Mouse (Mus musculus) hindbrain, embryonic 10.5 days (tissue): ENCODE data around the gene Grm8. TPM values are rescaled to one million over a fixed set of nuclear protein-coding genes. Genes with fewer than 3 reads are reported as not detected.
"Not testable (repeated sequence)": the region's sequence is repeated elsewhere in the genome, so short reads cannot be mapped to it uniquely, and the experiment has no call there.

Experiments
- DNase-seq: peaks from one replicate; pipeline ENCODE4 v3.0.0-alpha.2; 2017; ENCODE audit warnings: low spot score
- H3K27ac ChIP-seq: fragments of 300-500 bp; sonication (generic); 2 replicates; pipeline ENCODE4 v1.5.1; 2016; ENCODE audit warnings: mild to moderate bottlenecking, moderate library complexity
- H3K27me3 ChIP-seq: fragments of 300-500 bp; sonication (generic); 2 replicates; pipeline ENCODE4 v1.6.1; 2016; ENCODE audit warnings: mild to moderate bottlenecking; ENCODE audit not compliant: poor library complexity, insufficient read depth, severe bottlenecking
- H3K36me3 ChIP-seq: fragments of 300-500 bp; sonication (generic); 2 replicates; pipeline ENCODE4 v1.6.1; 2016; ENCODE audit warnings: mild to moderate bottlenecking, moderate library complexity
- H3K4me1 ChIP-seq: fragments of 300-500 bp; sonication (generic); replicated peaks from 2 replicates; pipeline ENCODE4 v1.6.1; 2016; ENCODE audit warnings: mild to moderate bottlenecking
- H3K4me3 ChIP-seq: fragments of 300-500 bp; sonication (generic); 2 replicates; pipeline ENCODE4 v1.5.1; 2016; ENCODE audit warnings: mild to moderate bottlenecking, moderate library complexity
- H3K9me3 ChIP-seq: fragments of 300-500 bp; sonication (generic); 2 replicates; pipeline ENCODE4 v1.6.1; 2016; ENCODE audit warnings: mild to moderate bottlenecking, moderate library complexity
- WGBS: fragments of 180-500 bp; shearing (Covaris S2); methylation state at CpG from one replicate; pipeline ENCODE4 v1.1.7; 2016; 5-methylcytosine and 5-hydroxymethylcytosine counted together
- polyA plus RNA-seq: library from polyadenylated mRNA; unstranded; fragments of >200 nt; fragmentation: Nextera tagmentation; extraction: Ambion mirVana; gene quantifications from 2 replicates; pipeline ENCODE4 v1.2.1, GENCODE M21; 2016

Gene Grm8
- polyA plus RNA-seq, 1 experiment from 2014 or later, result 0.80 TPM

- 96% methylated on average over 1 of the region's 1 CpGs for WGBS
Measured at GRCm38 (mm10) chr6:27902224-27902623, 232.8 kb downstream of the Grm8 start.

GRCm38 (mm10) chr6:27901396-27901795 is 233.6 kb downstream of the Grm8 start:
- Histone ChIP-seq H3K27ac (no peak overlapping the region), H3K4me1 (no peaks in the 10 kb centered on the region), H3K9me3 (no peaks in the 10 kb centered on the region), H3K27me3 (no peaks in the 10 kb centered on the region), H3K36me3 (no peaks in the 10 kb centered on the region), H3K4me3 (no peak overlapping the region)
- 82% methylated on average over 3 of the region's 3 CpGs for WGBS
- DNase-seq, result no peak

More at GRCm38 (mm10) chr6:27902224-27902623, 232.8 kb downstream of the Grm8 start:
- no peak overlapping the region for H3K4me3 ChIP-seq
- no peaks in the 10 kb centered on the region for H3K9me3 ChIP-seq
- no peaks in the 10 kb centered on the region for H3K4me1 ChIP-seq
- no peak overlapping the region for H3K27ac ChIP-seq
- no peaks in the 10 kb centered on the region for H3K27me3 ChIP-seq
- DNase-seq, result no peak
- no peaks in the 10 kb centered on the region for H3K36me3 ChIP-seq

GRCm38 (mm10) chr6:27895153-27895552 is 239.8 kb downstream of the Grm8 start:
- Histone ChIP-seq H3K27ac (no peak overlapping the region), H3K36me3 (no peaks in the 10 kb centered on the region), H3K9me3 (no peaks in the 10 kb centered on the region), H3K4me3 (no peak overlapping the region), H3K27me3 (no peaks in the 10 kb centered on the region), H3K4me1 (no peaks in the 10 kb centered on the region)
- DNase-seq, result no peak
- 86% methylated on average over 1 of the region's 1 CpGs for WGBS

- H3K4me1 ChIP-seq, result no peaks in the 10 kb centered on the region
- H3K27me3 ChIP-seq, result no peaks in the 10 kb centered on the region
- WGBS, result 72% methylated on average over 1 of the region's 1 CpGs
- no peaks in the 10 kb centered on the region for H3K9me3 ChIP-seq
- no peaks in the 10 kb centered on the region for H3K36me3 ChIP-seq
- DNase-seq, result no peak
- H3K27ac ChIP-seq, result no peak overlapping the region
- no peak overlapping the region for H3K4me3 ChIP-seq
Measured at GRCm38 (mm10) chr6:27892886-27893285, 242.1 kb downstream of the Grm8 start.

- H3K9me3 ChIP-seq, result no peaks in the 10 kb centered on the region
- 88% methylated on average over 2 of the region's 2 CpGs for WGBS
- no peak overlapping the region for H3K4me3 ChIP-seq
- no peaks in the 10 kb centered on the region for H3K4me1 ChIP-seq
- no peaks in the 10 kb centered on the region for H3K36me3 ChIP-seq
- H3K27me3 ChIP-seq, result no peaks in the 10 kb centered on the region
- no peak overlapping the region for H3K27ac ChIP-seq
- no peak for DNase-seq
Measured at GRCm38 (mm10) chr6:27888391-27888790, 246.6 kb downstream of the Grm8 start.

- H3K4me3 ChIP-seq, result no peak overlapping the region
- WGBS, result 90% methylated on average over 1 of the region's 1 CpGs
- H3K4me1 ChIP-seq, result no peaks in the 10 kb centered on the region
- no peaks in the 10 kb centered on the region for H3K9me3 ChIP-seq
- H3K36me3 ChIP-seq, result no peaks in the 10 kb centered on the region
- DNase-seq, result no peak
- H3K27me3 ChIP-seq, result no peaks in the 10 kb centered on the region
- H3K27ac ChIP-seq, result no peak overlapping the region
Measured at GRCm38 (mm10) chr6:27887922-27888321, 247.1 kb downstream of the Grm8 start.

GRCm38 (mm10) chr6:27885786-27886185 is 249.2 kb downstream of the Grm8 start:
- Histone ChIP-seq H3K36me3 (no peaks in the 10 kb centered on the region), H3K27me3 (no peaks in the 10 kb centered on the region), H3K4me3 (no peak overlapping the region), H3K4me1 (no peaks in the 10 kb centered on the region), H3K9me3 (no peaks in the 10 kb centered on the region), H3K27ac (no peak overlapping the region)
- 73% methylated on average over 1 of the region's 1 CpGs for WGBS
- no peak for DNase-seq

GRCm38 (mm10) chr6:27849644-27850043 is 285.3 kb downstream of the Grm8 start:
- no peak overlapping the region for H3K4me3 ChIP-seq
- H3K9me3 ChIP-seq, result no peaks in the 10 kb centered on the region
- DNase-seq, result no peak
- no peak overlapping the region for H3K27ac ChIP-seq
- 41% methylated on average over 1 of the region's 1 CpGs for WGBS
- H3K27me3 ChIP-seq, result no peaks in the 10 kb centered on the region
- H3K36me3 ChIP-seq, result no peaks in the 10 kb centered on the region
- H3K4me1 ChIP-seq, result peaks cover 6% of the 10 kb centered on the region; the same call in 1 of the 2 replicates

GRCm38 (mm10) chr6:27836159-27836558 is 298.8 kb downstream of the Grm8 start:
- WGBS, result 94% methylated on average over 1 of the region's 1 CpGs
- Histone ChIP-seq H3K9me3 (no peaks in the 10 kb centered on the region), H3K4me3 (no peak overlapping the region), H3K27me3 (no peaks in the 10 kb centered on the region), H3K36me3 (no peaks in the 10 kb centered on the region), H3K27ac (no peak overlapping the region), H3K4me1 (no peaks in the 10 kb centered on the region)
- DNase-seq, result no peak

GRCm38 (mm10) chr6:27819735-27820134 is 315.2 kb downstream of the Grm8 start:
- not testable (repeated sequence) for H3K9me3 ChIP-seq, H3K27ac ChIP-seq, H3K4me3 ChIP-seq, DNase-seq, H3K4me1 ChIP-seq, H3K36me3 ChIP-seq, H3K27me3 ChIP-seq
- 84% methylated on average over 2 of the region's 2 CpGs for WGBS

GRCm38 (mm10) chr6:27812789-27813188 is 322.2 kb downstream of the Grm8 start:
- Histone ChIP-seq H3K4me3 (no peak overlapping the region), H3K36me3 (no peaks in the 10 kb centered on the region), H3K4me1 (no peaks in the 10 kb centered on the region), H3K9me3 (no peaks in the 10 kb centered on the region), H3K27ac (no peak overlapping the region), H3K27me3 (no peaks in the 10 kb centered on the region)
- 75% methylated on average over 5 of the region's 5 CpGs for WGBS
- DNase-seq, result peak; percentile 3

GRCm38 (mm10) chr6:27809996-27810395 is 325.0 kb downstream of the Grm8 start:
- no peak for DNase-seq
- Histone ChIP-seq H3K4me1 (no peaks in the 10 kb centered on the region), H3K27ac (no peak overlapping the region), H3K4me3 (no peak overlapping the region), H3K36me3 (no peaks in the 10 kb centered on the region), H3K9me3 (no peaks in the 10 kb centered on the region), H3K27me3 (no peaks in the 10 kb centered on the region)
- WGBS, result 85% methylated on average over 6 of the region's 6 CpGs

GRCm38 (mm10) chr6:27806741-27807140 is 328.2 kb downstream of the Grm8 start:
- Histone ChIP-seq H3K4me3 (no peak overlapping the region), H3K27me3 (no peaks in the 10 kb centered on the region), H3K9me3 (no peaks in the 10 kb centered on the region), H3K4me1 (no peaks in the 10 kb centered on the region), H3K27ac (no peak overlapping the region), H3K36me3 (no peaks in the 10 kb centered on the region)
- no peak for DNase-seq

GRCm38 (mm10) chr6:27800881-27801572 is 334.0 kb downstream of the Grm8 start:
- H3K9me3 ChIP-seq, result no peaks in the 10 kb centered on the region
- DNase-seq, result no peak
- no peaks in the 10 kb centered on the region for H3K27me3 ChIP-seq
- no peaks in the 10 kb centered on the region for H3K36me3 ChIP-seq
- H3K4me3 ChIP-seq, result no peak overlapping the region
- no peaks in the 10 kb centered on the region for H3K4me1 ChIP-seq
- H3K27ac ChIP-seq, result no peak overlapping the region
- WGBS, result 80% methylated on average over 6 of the region's 6 CpGs
